Mouse (Mus musculus): ENCODE measurements around the gene Dnajb12. TPM values are rescaled to one million over a fixed set of nuclear protein-coding genes. Genes with fewer than 3 reads are reported as not detected.

The Dnajb12 gene
- polyA plus RNA-seq (2012; ENCODE audit: insufficient read depth, low replicate concordance) = 68.2 and 87.1 TPM in 2 replicates

GRCm38 (mm10) chr10:59879255-59880028 is at the start of gene Dnajb12:
Dnajb12 (plus strand) TSS chr10:59879556.
- no peaks in the 10 kb centered on the region for H3K27me3 ChIP-seq (replicated peaks)
- H3K4me3 ChIP-seq (replicated peaks) = peak within 1 kb of the TSS; percentile 93
- H3K36me3 ChIP-seq (replicated peaks; ENCODE audit: low read length) = peaks cover 35% of the 10 kb centered on the region
- H3K4me1 ChIP-seq = peaks cover 75% of the 10 kb centered on the region
- H3K9me3 ChIP-seq = no peaks in the 10 kb centered on the region
- TF ChIP-seq FLI1 (IDR thresholded peaks at IDR 0.05; ENCODE audit: low read length) (no peak), GATA1 (IDR thresholded peaks at IDR 0.05; ENCODE audit: borderline replicate concordance, low read length) (no peak)

DNA sequence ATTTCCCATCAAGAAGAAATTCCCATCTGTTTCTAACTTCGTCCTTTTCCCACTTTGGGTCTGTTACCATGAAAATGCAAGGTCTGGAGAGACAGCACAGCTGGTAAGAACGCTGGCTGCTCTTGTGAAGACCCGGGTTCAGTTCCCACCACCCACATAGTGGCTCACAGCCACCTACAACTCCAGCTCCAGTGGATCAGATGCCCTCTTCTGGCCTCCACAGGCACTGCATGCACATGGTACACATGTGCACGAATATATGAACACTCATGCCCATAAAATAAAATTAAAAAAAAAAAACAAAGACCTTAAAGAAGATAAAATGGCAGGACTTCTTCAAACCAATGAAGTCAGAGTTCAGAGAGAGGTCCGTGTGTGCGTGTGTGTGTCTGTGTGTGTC is 49.5 kb upstream of the Dnajb12 start:
- no peak for TF ChIP-seq GATA1 (IDR thresholded peaks at IDR 0.05; ENCODE audit: borderline replicate concordance, low read length)
- TF ChIP-seq FLI1 (IDR thresholded peaks at IDR 0.05; ENCODE audit: low read length) = no peak

GRCm38 (mm10) chr10:59831950-59832349 is 47.4 kb upstream of the Dnajb12 start:
- H3K27me3 ChIP-seq (replicated peaks) = no peaks in the 10 kb centered on the region
- H3K4me3 ChIP-seq (replicated peaks) = peak overlapping the region; percentile 85
- peaks cover 93% of the 10 kb centered on the region for H3K36me3 ChIP-seq (replicated peaks; ENCODE audit: low read length)
- H3K4me1 ChIP-seq = peaks cover 99% of the 10 kb centered on the region
- peak; percentile 80 for TF ChIP-seq FLI1 (IDR thresholded peaks at IDR 0.05; ENCODE audit: low read length)
- peak; percentile 82; the same call in 2 of the 3 replicates for TF ChIP-seq GATA1 (IDR thresholded peaks at IDR 0.05; ENCODE audit: borderline replicate concordance, low read length)
- H3K9me3 ChIP-seq = peaks cover 7% of the 10 kb centered on the region; the same call in 1 of the 2 replicates

More for the DNA sequence above, 49.5 kb upstream of the Dnajb12 start:
- no peak overlapping the region for H3K4me3 ChIP-seq (replicated peaks)
- peaks cover 7% of the 10 kb centered on the region; the same call in 1 of the 2 replicates for H3K9me3 ChIP-seq
- H3K4me1 ChIP-seq = peaks cover 100% of the 10 kb centered on the region
- no peaks in the 10 kb centered on the region for H3K27me3 ChIP-seq (replicated peaks)
- peaks cover 94% of the 10 kb centered on the region for H3K36me3 ChIP-seq (replicated peaks; ENCODE audit: low read length)

DNA sequence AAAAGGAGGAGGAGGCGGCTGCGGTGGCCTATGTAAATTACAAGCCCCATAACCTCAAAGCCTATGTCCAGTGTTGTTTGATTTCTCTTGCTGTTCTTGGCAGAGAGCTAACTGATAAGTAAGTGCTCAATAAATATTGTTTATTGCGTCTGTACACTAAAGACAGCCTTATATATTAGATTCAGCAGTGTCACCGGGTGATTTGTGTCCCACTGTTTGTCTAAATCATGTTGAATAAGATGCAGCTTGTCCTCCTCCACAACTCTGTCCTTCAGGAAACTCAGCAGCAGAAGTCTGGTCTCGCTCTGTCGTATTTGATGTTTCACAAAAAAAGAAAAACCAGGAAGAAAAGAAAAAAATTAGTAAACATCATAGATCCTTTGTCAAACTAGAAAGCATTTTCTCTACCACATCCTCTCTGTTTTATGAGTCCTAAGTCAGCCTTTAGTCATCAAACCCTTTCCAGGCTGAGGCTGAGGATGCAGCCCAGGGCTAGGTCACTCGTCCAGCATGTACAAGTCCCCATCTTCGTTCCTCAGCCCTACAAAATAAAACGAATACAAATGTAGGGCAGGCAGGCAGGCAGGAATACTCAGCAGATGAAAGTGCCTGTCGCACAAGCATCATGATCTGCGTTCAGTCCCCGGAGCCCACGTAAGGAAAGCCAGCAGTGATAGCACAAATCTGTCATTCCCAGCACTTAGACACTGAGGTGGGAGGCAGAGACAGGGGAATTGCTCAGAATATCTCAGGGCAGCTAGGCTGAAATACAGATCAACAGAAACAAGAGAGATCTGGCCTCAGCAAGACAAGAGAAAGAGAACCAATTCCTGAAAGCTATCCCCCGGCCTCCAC is 43.8 kb upstream of the Dnajb12 start:
- no peak for TF ChIP-seq GATA1 (IDR thresholded peaks at IDR 0.05; ENCODE audit: borderline replicate concordance, low read length)
- no peak for TF ChIP-seq FLI1 (IDR thresholded peaks at IDR 0.05; ENCODE audit: low read length)
- Histone ChIP-seq H3K27me3 (replicated peaks) (no peaks in the 10 kb centered on the region), H3K36me3 (replicated peaks; ENCODE audit: low read length) (peaks cover 92% of the 10 kb centered on the region), H3K4me3 (replicated peaks) (peak overlapping the region; percentile 14), H3K4me1 (peaks cover 93% of the 10 kb centered on the region), H3K9me3 (no peaks in the 10 kb centered on the region)

- Histone ChIP-seq H3K27me3 (replicated peaks) (no peaks in the 10 kb centered on the region), H3K4me3 (replicated peaks) (no peak overlapping the region), H3K36me3 (replicated peaks; ENCODE audit: low read length) (peaks cover 95% of the 10 kb centered on the region), H3K4me1 (peaks cover 90% of the 10 kb centered on the region), H3K9me3 (no peaks in the 10 kb centered on the region)
- TF ChIP-seq FLI1 (IDR thresholded peaks at IDR 0.05; ENCODE audit: low read length) = no peak
- no peak for TF ChIP-seq GATA1 (IDR thresholded peaks at IDR 0.05; ENCODE audit: borderline replicate concordance, low read length)
These were observed 41.9 kb upstream of the Dnajb12 start for GRCm38 (mm10) chr10:59837490-59837889.

DNA sequence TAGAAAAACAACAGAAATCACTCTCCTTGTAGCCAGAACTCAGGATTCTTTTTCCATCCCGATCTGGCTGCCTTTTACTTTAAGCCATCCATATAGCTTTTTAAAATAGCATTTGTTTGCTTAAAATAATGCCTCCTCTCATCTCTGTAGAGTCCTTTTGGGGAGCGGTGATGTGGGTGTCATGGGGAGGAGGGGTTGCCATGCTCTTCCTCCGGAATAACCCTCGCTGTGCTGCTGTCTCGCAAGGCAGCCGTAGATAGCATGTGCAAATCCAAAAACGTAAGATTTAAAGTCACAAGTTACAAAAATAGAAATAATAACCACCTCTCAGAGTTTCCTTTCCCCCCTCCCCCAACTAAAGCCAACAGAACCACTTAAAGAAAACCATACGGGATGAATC is 37.9 kb upstream of the Dnajb12 start:
- Histone ChIP-seq H3K4me1 (peaks cover 91% of the 10 kb centered on the region), H3K9me3 (no peaks in the 10 kb centered on the region), H3K36me3 (replicated peaks; ENCODE audit: low read length) (peaks cover 94% of the 10 kb centered on the region), H3K27me3 (replicated peaks) (no peaks in the 10 kb centered on the region), H3K4me3 (replicated peaks) (no peak overlapping the region)
- TF ChIP-seq GATA1 (IDR thresholded peaks at IDR 0.05; ENCODE audit: borderline replicate concordance, low read length) (no peak), FLI1 (IDR thresholded peaks at IDR 0.05; ENCODE audit: low read length) (no peak)

GRCm38 (mm10) chr10:59843125-59843524 is 36.2 kb upstream of the Dnajb12 start:
- Histone ChIP-seq H3K9me3 (no peaks in the 10 kb centered on the region), H3K4me1 (peaks cover 91% of the 10 kb centered on the region), H3K27me3 (replicated peaks) (no peaks in the 10 kb centered on the region), H3K4me3 (replicated peaks) (no peak overlapping the region), H3K36me3 (replicated peaks; ENCODE audit: low read length) (peaks cover 95% of the 10 kb centered on the region)
- TF ChIP-seq GATA1 (IDR thresholded peaks at IDR 0.05; ENCODE audit: borderline replicate concordance, low read length) = no peak
- TF ChIP-seq FLI1 (IDR thresholded peaks at IDR 0.05; ENCODE audit: low read length) = no peak

GRCm38 (mm10) chr10:59844686-59845085 is 34.7 kb upstream of the Dnajb12 start:
- TF ChIP-seq FLI1 (IDR thresholded peaks at IDR 0.05; ENCODE audit: low read length) (no peak), GATA1 (IDR thresholded peaks at IDR 0.05; ENCODE audit: borderline replicate concordance, low read length) (no peak)
- Histone ChIP-seq H3K4me3 (replicated peaks) (no peak overlapping the region), H3K9me3 (no peaks in the 10 kb centered on the region), H3K4me1 (peaks cover 93% of the 10 kb centered on the region), H3K36me3 (replicated peaks; ENCODE audit: low read length) (peaks cover 97% of the 10 kb centered on the region), H3K27me3 (replicated peaks) (no peaks in the 10 kb centered on the region)

- H3K36me3 ChIP-seq (replicated peaks; ENCODE audit: low read length) = peaks cover 86% of the 10 kb centered on the region
- H3K27me3 ChIP-seq (replicated peaks) = no peaks in the 10 kb centered on the region
- no peaks in the 10 kb centered on the region for H3K9me3 ChIP-seq
- H3K4me3 ChIP-seq (replicated peaks) = no peak overlapping the region
- no peak for TF ChIP-seq FLI1 (IDR thresholded peaks at IDR 0.05; ENCODE audit: low read length)
- TF ChIP-seq GATA1 (IDR thresholded peaks at IDR 0.05; ENCODE audit: borderline replicate concordance, low read length) = no peak
- peaks cover 82% of the 10 kb centered on the region for H3K4me1 ChIP-seq
These were observed 32.9 kb upstream of the Dnajb12 start for GRCm38 (mm10) chr10:59846416-59846815.

All from megakaryocyte, embryonic 14.5 days (primary cell).